Mouse (Mus musculus): ENCODE results near the gene Gm2115. TPM values are rescaled to one million over a fixed set of nuclear protein-coding genes. Genes with fewer than 3 reads are reported as not detected.

The Gm2115 gene
- total and polyA plus RNA-seq, 3 experiments: 0.27 TPM; not detected in 2

GRCm38 (mm10) chr7:84522426-84522825, 6.3 kb upstream of the Gm2115 start:
- Histone ChIP-seq H3K4me3 (ENCODE audit: low read depth, low read length) (no peak overlapping the region), H3K9me3 (replicated peaks) (no peaks in the 10 kb centered on the region), H3K27me3 (ENCODE audit: insufficient read depth, low read length) (peaks cover 6% of the 10 kb centered on the region; the same call in 1 of the 2 replicates), H3K4me1 (ENCODE audit: insufficient read depth, low read depth, low read length) (no peaks in the 10 kb centered on the region), H3K36me3 (replicated peaks) (no peaks in the 10 kb centered on the region)
- TF ChIP-seq GATA1 (IDR thresholded peaks at IDR 0.05; ENCODE audit: borderline replicate concordance, low read length) (no peak), CTCF (IDR thresholded peaks at IDR 0.05; ENCODE audit: low read depth, low read length) (no peak), GATA2 (IDR thresholded peaks at IDR 0.05; ENCODE audit: borderline replicate concordance, low read depth, low read length) (no peak), POLR2AphosphoS5 (IDR thresholded peaks at IDR 0.05; ENCODE audit: insufficient replicate concordance, low read depth, low read length) (no peak), TAL1 (conservative IDR thresholded peaks at IDR 0.05; ENCODE audit: low read depth, low read length) (no peak)
- DNase-seq (ENCODE audit: low spot score) (no peak), ATAC-seq (ENCODE audit: extremely low read depth, insufficient number of reproducible peaks, low FRiP score, poor library complexity, severe bottlenecking) (no peak)

DNA sequence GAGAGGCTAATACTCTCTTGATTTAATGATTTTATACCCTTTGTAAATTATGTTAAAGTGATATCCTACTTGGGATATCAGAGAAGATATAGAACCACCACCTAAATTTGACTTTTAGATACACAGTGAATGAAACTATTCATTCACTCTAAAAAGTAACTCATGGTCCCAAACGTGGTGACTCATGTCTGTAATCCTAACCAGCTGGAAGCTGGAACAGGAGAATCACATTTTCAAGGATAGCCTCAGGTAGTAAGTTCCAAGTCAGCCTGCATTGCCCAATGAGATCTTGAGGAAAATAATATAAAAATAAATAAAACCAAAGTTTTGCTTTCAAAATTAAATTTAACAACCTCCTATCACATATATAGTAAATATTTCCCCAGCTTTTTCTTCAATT, 2.6 kb upstream of the Gm2115 start:
- DNase-seq (ENCODE audit: low spot score) (no peak), ATAC-seq (ENCODE audit: extremely low read depth, insufficient number of reproducible peaks, low FRiP score, poor library complexity, severe bottlenecking) (no peak)
- no peak overlapping the region for H3K4me3 ChIP-seq (ENCODE audit: low read depth, low read length)
- no peak for TF ChIP-seq TAL1 (conservative IDR thresholded peaks at IDR 0.05; ENCODE audit: low read depth, low read length)
- TF ChIP-seq GATA2 (IDR thresholded peaks at IDR 0.05; ENCODE audit: borderline replicate concordance, low read depth, low read length): no peak
- no peak for TF ChIP-seq GATA1 (IDR thresholded peaks at IDR 0.05; ENCODE audit: borderline replicate concordance, low read length)
- TF ChIP-seq POLR2AphosphoS5 (IDR thresholded peaks at IDR 0.05; ENCODE audit: insufficient replicate concordance, low read depth, low read length): no peak
- TF ChIP-seq CTCF (IDR thresholded peaks at IDR 0.05; ENCODE audit: low read depth, low read length): no peak
- H3K9me3 ChIP-seq (replicated peaks): no peaks in the 10 kb centered on the region
- H3K4me1 ChIP-seq (ENCODE audit: insufficient read depth, low read depth, low read length): no peaks in the 10 kb centered on the region
- H3K36me3 ChIP-seq (replicated peaks): no peaks in the 10 kb centered on the region
- H3K27me3 ChIP-seq (ENCODE audit: insufficient read depth, low read length): peaks cover 14% of the 10 kb centered on the region

GRCm38 (mm10) chr7:84532795-84533194, 4.0 kb downstream of the Gm2115 start:
- Histone ChIP-seq H3K4me1 (ENCODE audit: insufficient read depth, low read depth, low read length) (no peaks in the 10 kb centered on the region), H3K36me3 (replicated peaks) (no peaks in the 10 kb centered on the region), H3K9me3 (replicated peaks) (no peaks in the 10 kb centered on the region), H3K27me3 (ENCODE audit: insufficient read depth, low read length) (peaks cover 8% of the 10 kb centered on the region; the same call in 1 of the 2 replicates), H3K4me3 (ENCODE audit: low read depth, low read length) (no peak overlapping the region)
- DNase-seq (ENCODE audit: low spot score) (no peak), ATAC-seq (ENCODE audit: extremely low read depth, insufficient number of reproducible peaks, low FRiP score, poor library complexity, severe bottlenecking) (no peak)
- TF ChIP-seq TAL1 (conservative IDR thresholded peaks at IDR 0.05; ENCODE audit: low read depth, low read length) (no peak), CTCF (IDR thresholded peaks at IDR 0.05; ENCODE audit: low read depth, low read length) (no peak), POLR2AphosphoS5 (IDR thresholded peaks at IDR 0.05; ENCODE audit: insufficient replicate concordance, low read depth, low read length) (no peak), GATA1 (IDR thresholded peaks at IDR 0.05; ENCODE audit: borderline replicate concordance, low read length) (no peak), GATA2 (IDR thresholded peaks at IDR 0.05; ENCODE audit: borderline replicate concordance, low read depth, low read length) (no peak)

DNA sequence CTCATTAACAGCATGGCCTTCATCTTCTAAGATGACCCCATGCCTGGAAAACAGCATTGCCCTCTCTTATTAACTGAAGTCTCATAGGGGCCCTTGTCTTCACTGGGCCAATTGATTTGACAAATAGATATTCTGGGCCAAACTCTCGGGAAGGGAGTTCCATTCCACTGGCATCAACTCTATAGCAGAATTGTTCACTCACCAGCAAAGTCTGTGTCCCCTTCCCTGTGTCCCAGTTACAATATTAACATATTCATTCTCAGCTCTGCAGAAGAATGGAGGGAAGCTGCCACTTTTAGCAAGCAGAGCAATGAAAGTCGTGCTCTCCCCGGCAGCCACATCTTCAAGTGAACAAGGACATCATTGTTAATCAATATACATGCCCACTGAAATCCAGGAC, 5.9 kb downstream of the Gm2115 start:
- no peak for ATAC-seq (ENCODE audit: extremely low read depth, insufficient number of reproducible peaks, low FRiP score, poor library complexity, severe bottlenecking)
- no peak for TF ChIP-seq CTCF (IDR thresholded peaks at IDR 0.05; ENCODE audit: low read depth, low read length)
- no peak for TF ChIP-seq TAL1 (conservative IDR thresholded peaks at IDR 0.05; ENCODE audit: low read depth, low read length)
- TF ChIP-seq GATA2 (IDR thresholded peaks at IDR 0.05; ENCODE audit: borderline replicate concordance, low read depth, low read length): no peak
- no peak for TF ChIP-seq GATA1 (IDR thresholded peaks at IDR 0.05; ENCODE audit: borderline replicate concordance, low read length)
- TF ChIP-seq POLR2AphosphoS5 (IDR thresholded peaks at IDR 0.05; ENCODE audit: insufficient replicate concordance, low read depth, low read length): no peak
- no peaks in the 10 kb centered on the region for H3K36me3 ChIP-seq (replicated peaks)
- no peak for DNase-seq (ENCODE audit: low spot score)
- no peaks in the 10 kb centered on the region for H3K9me3 ChIP-seq (replicated peaks)
- no peaks in the 10 kb centered on the region for H3K4me1 ChIP-seq (ENCODE audit: insufficient read depth, low read depth, low read length)
- H3K27me3 ChIP-seq (ENCODE audit: insufficient read depth, low read length): no peaks in the 10 kb centered on the region
- no peak overlapping the region for H3K4me3 ChIP-seq (ENCODE audit: low read depth, low read length)

DNA sequence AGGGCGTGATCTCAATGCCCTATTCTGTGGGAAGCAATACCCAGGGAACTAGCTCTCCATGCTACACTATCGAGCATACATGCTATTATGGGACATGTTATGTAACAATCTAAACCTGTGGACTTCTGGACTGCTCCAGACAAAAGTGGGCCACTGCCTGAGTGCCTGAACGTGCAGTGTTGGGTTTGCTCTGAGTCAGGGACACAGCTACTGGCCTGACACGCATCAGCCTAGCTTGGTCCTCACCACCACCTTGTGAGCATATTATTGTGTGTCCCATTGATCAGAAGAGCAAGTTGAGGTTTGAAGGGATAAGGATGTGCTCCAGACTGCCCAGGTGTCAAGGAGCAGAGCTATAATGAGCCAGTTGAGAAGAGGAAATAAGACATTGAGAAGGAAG, 16.2 kb downstream of the Gm2115 start:
- H3K4me1 ChIP-seq (ENCODE audit: insufficient read depth, low read depth, low read length): no peaks in the 10 kb centered on the region
- DNase-seq (ENCODE audit: low spot score) (no peak), ATAC-seq (ENCODE audit: extremely low read depth, insufficient number of reproducible peaks, low FRiP score, poor library complexity, severe bottlenecking) (no peak)
- TF ChIP-seq GATA1 (IDR thresholded peaks at IDR 0.05; ENCODE audit: borderline replicate concordance, low read length): no peak
- TF ChIP-seq POLR2AphosphoS5 (IDR thresholded peaks at IDR 0.05; ENCODE audit: insufficient replicate concordance, low read depth, low read length): no peak
- no peak for TF ChIP-seq CTCF (IDR thresholded peaks at IDR 0.05; ENCODE audit: low read depth, low read length)
- no peak for TF ChIP-seq TAL1 (conservative IDR thresholded peaks at IDR 0.05; ENCODE audit: low read depth, low read length)
- TF ChIP-seq GATA2 (IDR thresholded peaks at IDR 0.05; ENCODE audit: borderline replicate concordance, low read depth, low read length): no peak
- no peaks in the 10 kb centered on the region; the same call in 1 of the 2 replicates for H3K27me3 ChIP-seq (ENCODE audit: insufficient read depth, low read length)
- H3K36me3 ChIP-seq (replicated peaks): no peaks in the 10 kb centered on the region
- no peaks in the 10 kb centered on the region for H3K9me3 ChIP-seq (replicated peaks)
- no peak overlapping the region for H3K4me3 ChIP-seq (ENCODE audit: low read depth, low read length)

- ATAC-seq (ENCODE audit: extremely low read depth, insufficient number of reproducible peaks, low FRiP score, poor library complexity, severe bottlenecking) (no peak), DNase-seq (ENCODE audit: low spot score) (no peak)
- H3K4me3 ChIP-seq (ENCODE audit: low read depth, low read length): no peak overlapping the region
These were observed 17.9 kb downstream of the Gm2115 start for GRCm38 (mm10) chr7:84546667-84547066.

More at GRCm38 (mm10) chr7:84546667-84547066, 17.9 kb downstream of the Gm2115 start:
- TF ChIP-seq GATA2 (IDR thresholded peaks at IDR 0.05; ENCODE audit: borderline replicate concordance, low read depth, low read length) (no peak), CTCF (IDR thresholded peaks at IDR 0.05; ENCODE audit: low read depth, low read length) (no peak), GATA1 (IDR thresholded peaks at IDR 0.05; ENCODE audit: borderline replicate concordance, low read length) (no peak), POLR2AphosphoS5 (IDR thresholded peaks at IDR 0.05; ENCODE audit: insufficient replicate concordance, low read depth, low read length) (no peak), TAL1 (conservative IDR thresholded peaks at IDR 0.05; ENCODE audit: low read depth, low read length) (no peak)
- no peaks in the 10 kb centered on the region for H3K4me1 ChIP-seq (ENCODE audit: insufficient read depth, low read depth, low read length)
- no peaks in the 10 kb centered on the region; the same call in 1 of the 2 replicates for H3K27me3 ChIP-seq (ENCODE audit: insufficient read depth, low read length)
- H3K9me3 ChIP-seq (replicated peaks): no peaks in the 10 kb centered on the region
- no peaks in the 10 kb centered on the region for H3K36me3 ChIP-seq (replicated peaks)
